Mouse (Mus musculus) myocyte (in vitro differentiated cells): Measurements from ENCODE around the gene Dennd2c.

ENCODE experiments used
- CEBPB ChIP-seq: IDR thresholded peaks from 2 replicates; pipeline ENCODE4 v1.6.1; 2011; ENCODE audit warnings: mild to moderate bottlenecking, moderate library complexity; ENCODE audit not compliant: poor library complexity, insufficient read depth, severe bottlenecking
- E2F4 ChIP-seq: IDR thresholded peaks from one replicate; pipeline ENCODE4 v1.6.1; 2011; ENCODE audit warnings: mild to moderate bottlenecking, control low read depth, moderate library complexity; ENCODE audit not compliant: insufficient read depth
- MAX ChIP-seq: IDR thresholded peaks from one replicate; pipeline ENCODE4 v1.6.1; 2011; ENCODE audit warnings: low read depth, mild to moderate bottlenecking, control low read depth
- MYOD1 ChIP-seq, 3 experiments: IDR thresholded peaks; one replicate each; pipeline ENCODE4 v1.6.1; 2011; ENCODE audit warnings: control low read depth in 2 of 3, low read depth in 2 of 3, mild to moderate bottlenecking in 2 of 3, moderate library complexity in 1 of 3; ENCODE audit not compliant: insufficient read length in 2 of 3, control insufficient read depth in 1 of 3
- MYOG ChIP-seq, 3 experiments: IDR thresholded peaks; one replicate each; pipeline ENCODE4 v1.6.1; 2011; ENCODE audit warnings: control low read depth in 2 of 3, low read depth in 2 of 3, mild to moderate bottlenecking in 2 of 3; ENCODE audit not compliant: insufficient read length in 2 of 3, control insufficient read depth in 1 of 3, insufficient read depth in 1 of 3
- POLR2A ChIP-seq: IDR thresholded peaks from one replicate; pipeline ENCODE4 v1.6.1; 2011; ENCODE audit warnings: low read depth, mild to moderate bottlenecking, control low read depth, moderate library complexity; ENCODE audit not compliant: insufficient read length
- POLR2AphosphoS2 ChIP-seq: IDR thresholded peaks from one replicate; pipeline ENCODE4 v1.6.1; 2011; ENCODE audit warnings: low read depth, control low read depth; ENCODE audit not compliant: insufficient read length
- REST ChIP-seq: IDR thresholded peaks from one replicate; pipeline ENCODE4 v1.6.1; 2011; ENCODE audit warnings: mild to moderate bottlenecking, control low read depth, moderate library complexity; ENCODE audit not compliant: insufficient read depth, insufficient read length
- SRF ChIP-seq: IDR thresholded peaks from one replicate; pipeline ENCODE4 v1.6.1; 2011; ENCODE audit warnings: low read depth; ENCODE audit not compliant: control insufficient read depth, insufficient read length
- TCF12 ChIP-seq: IDR thresholded peaks from one replicate; pipeline ENCODE4 v1.6.1; 2011; ENCODE audit warnings: mild to moderate bottlenecking, control low read depth; ENCODE audit not compliant: poor library complexity, insufficient read depth, severe bottlenecking
- TCF3 ChIP-seq: IDR thresholded peaks from one replicate; pipeline ENCODE4 v1.6.1; 2011; ENCODE audit warnings: low read depth, control low read depth; ENCODE audit not compliant: insufficient read length
- USF1 ChIP-seq: IDR thresholded peaks from one replicate; pipeline ENCODE4 v1.6.1; 2011; ENCODE audit warnings: low read depth, mild to moderate bottlenecking, control low read depth, moderate library complexity

DNA sequence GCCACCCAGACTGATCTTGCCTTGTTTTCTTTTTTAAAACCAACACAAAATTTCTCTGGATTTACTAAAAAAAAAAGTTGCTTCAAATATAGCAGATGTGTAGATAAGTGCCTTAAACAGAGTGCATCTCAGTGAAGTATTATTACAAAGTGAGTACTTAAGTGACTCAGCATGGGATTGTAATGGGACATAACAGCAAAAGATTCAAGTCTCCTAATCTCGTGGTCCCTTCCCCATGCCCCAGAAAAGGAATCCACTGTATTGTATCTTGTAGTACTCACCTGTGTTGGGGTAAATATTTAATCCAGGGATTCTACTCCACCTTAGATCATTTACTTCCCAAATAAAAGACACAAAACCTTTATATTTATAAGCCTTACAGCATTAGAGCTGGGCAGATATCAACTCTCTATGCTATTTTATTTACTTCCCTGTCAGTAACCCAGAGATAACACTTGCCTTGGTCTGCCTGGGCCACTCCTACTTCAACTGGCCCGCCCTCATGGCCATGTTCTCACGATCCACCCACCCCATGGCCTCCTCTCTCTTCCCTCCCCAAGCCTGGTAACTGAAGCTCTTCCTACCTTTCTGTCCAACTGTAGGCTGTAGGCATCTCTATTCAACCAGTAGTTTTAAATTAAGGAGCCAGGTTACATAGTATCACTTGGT, 57.0 kb downstream of the Dennd2c start:
- TF ChIP-seq USF1 (no peak), TCF12 (no peak), POLR2AphosphoS2 (no peak), POLR2A (no peak), MAX (no peak), CEBPB (no peak), MYOD1 (IDR thresholded peaks at IDR 0.05; ENCODE audit: control insufficient read depth in 1 of 3, insufficient read length in 2 of 3, low read depth in 2 of 3) (no peak), TCF3 (no peak), E2F4 (no peak), REST (no peak), SRF (no peak), MYOG (IDR thresholded peaks at IDR 0.05; ENCODE audit: control insufficient read depth in 1 of 3, insufficient read depth in 1 of 3, insufficient read length in 2 of 3, low read depth in 2 of 3) (no peak)
